Mouse (Mus musculus): ENCODE measurements at regions not wholly inside any gene's neighbourhood (a gene's known extent, or its start where the extent isn't known, plus 50 kb on each side); places are given as distances from the start of the nearest gene placed in this dataset.

GRCm38 (mm10) chr11:112885336-112885940, 103.4 kb downstream of the Sox9 start:
- TF ChIP-seq CTCF (IDR thresholded peaks at IDR 0.05; ENCODE audit: insufficient read depth, low read length): no peak
- no peak for TF ChIP-seq POLR2A (IDR thresholded peaks at IDR 0.05; ENCODE audit: borderline replicate concordance, extremely low read depth, low read depth, low read length)
